Mouse (Mus musculus) midbrain, postnatal 0 days (tissue): ENCODE results near the gene Gas2. TPM values are rescaled to one million over a fixed set of nuclear protein-coding genes. Genes with fewer than 3 reads are reported as not detected.

ENCODE experiments used
- ATAC-seq: fragments of 200-750 bp; cut with Nextera tagmentation; 2 replicates; pipeline ENCODE4 v1.8.0; 2017; ENCODE audit warnings: moderate number of reproducible peaks, mild to moderate bottlenecking, moderate TSS enrichment, moderate library complexity; ENCODE audit not compliant: low FRiP score
- DNase-seq: peaks from one replicate; pipeline ENCODE4 v3.0.0-alpha.2; 2015; ENCODE audit warnings: low spot score
- H3K27ac ChIP-seq: fragments of 300-500 bp; sonication (generic); 2 replicates; pipeline ENCODE4 v1.5.1; 2014; ENCODE audit warnings: low read depth, mild to moderate bottlenecking, low read length, mixed read lengths
- H3K27me3 ChIP-seq: fragments of 300-500 bp; sonication (generic); 2 replicates; pipeline ENCODE4 v1.6.1; 2014; ENCODE audit warnings: low read length, control low read depth, mixed read lengths; ENCODE audit not compliant: insufficient read depth
- H3K36me3 ChIP-seq: fragments of 300-500 bp; sonication (generic); 2 replicates; pipeline ENCODE4 v1.6.1; 2014; ENCODE audit warnings: low read length, control low read depth, mixed read lengths; ENCODE audit not compliant: insufficient read depth
- H3K4me1 ChIP-seq: fragments of 300-500 bp; sonication (generic); 2 replicates; pipeline ENCODE4 v1.6.1; 2014; ENCODE audit warnings: mild to moderate bottlenecking, control low read depth, antibody characterized with exemption, low read length, mixed read lengths; ENCODE audit not compliant: insufficient read depth
- H3K4me2 ChIP-seq: fragments of 300-500 bp; sonication (generic); 2 replicates; pipeline ENCODE4 v1.6.1; 2014; ENCODE audit warnings: low read depth, mild to moderate bottlenecking, low read length, mixed read lengths; ENCODE audit not compliant: poor library complexity, severe bottlenecking
- H3K4me3 ChIP-seq: fragments of 300-500 bp; sonication (generic); 2 replicates; pipeline ENCODE4 v1.5.1; 2014; ENCODE audit warnings: low read depth, mild to moderate bottlenecking, low read length, moderate library complexity
- H3K9ac ChIP-seq: fragments of 300-500 bp; sonication (generic); replicated peaks from 2 replicates; pipeline ENCODE4 v1.6.1; 2014; ENCODE audit warnings: mild to moderate bottlenecking, low read length, moderate library complexity, mixed read lengths; ENCODE audit not compliant: poor library complexity, severe bottlenecking
- H3K9me3 ChIP-seq: fragments of 300-500 bp; sonication (generic); 2 replicates; pipeline ENCODE4 v1.6.1; 2016; ENCODE audit warnings: low read length, control low read depth
- CTCF ChIP-seq: IDR thresholded peaks from 2 replicates; pipeline ENCODE4 v1.5.1; 2016; ENCODE audit warnings: antibody characterized with exemption, mild to moderate bottlenecking
- WGBS: fragments of 180-500 bp; shearing (Covaris S2); extraction: QIAGEN DNeasy Blood & Tissue Kit; methylation state at CpG from one replicate; pipeline ENCODE4 v1.1.7; 2014; 5-methylcytosine and 5-hydroxymethylcytosine counted together
- polyA plus RNA-seq: library from polyadenylated mRNA; unstranded; fragments of >200 nt; fragmentation: Nextera tagmentation; extraction: Ambion mirVana; gene quantifications from 2 replicates; pipeline ENCODE4 v1.2.1, GENCODE M21; 2015
- total RNA-seq: library from RNA; depleted of rRNA; stranded (reverse); fragments of >200 nt; gene quantifications from 2 replicates; pipeline ENCODE4 v1.2.3, GENCODE M21; 2014

Gas2 gene
- total and polyA plus RNA-seq, 2 experiments from 2014 or later: 15.0 to 17.5 TPM

GRCm38 (mm10) chr7:52006296-52006630 lies 144.4 kb downstream of the Gas2 start:
- H3K27me3 ChIP-seq: no peaks in the 10 kb centered on the region
- DNase-seq: no peak
- H3K27ac ChIP-seq: peak overlapping the region; percentile 74
- ATAC-seq: peak; percentile 86
- H3K36me3 ChIP-seq: no peaks in the 10 kb centered on the region
- H3K4me2 ChIP-seq: peak overlapping the region; percentile 73
- under 1% methylated on average over 9 of the region's 9 CpGs for WGBS
- H3K9ac ChIP-seq: peak overlapping the region; percentile 74; the same call in 1 of the 2 replicates
- no peak for TF ChIP-seq CTCF
- H3K9me3 ChIP-seq: no peaks in the 10 kb centered on the region
- peak overlapping the region; percentile 73 for H3K4me3 ChIP-seq
- H3K4me1 ChIP-seq: no peaks in the 10 kb centered on the region

- DNase-seq (no peak), ATAC-seq (no peak)
- WGBS: 95% methylated on average over 2 of the region's 2 CpGs
- H3K27me3 ChIP-seq: no peaks in the 10 kb centered on the region
- no peaks in the 10 kb centered on the region for H3K9me3 ChIP-seq
- no peaks in the 10 kb centered on the region for H3K36me3 ChIP-seq
- no peaks in the 10 kb centered on the region for H3K4me1 ChIP-seq
- no peak overlapping the region for H3K9ac ChIP-seq
- H3K4me2 ChIP-seq: no peak overlapping the region
- no peak overlapping the region for H3K4me3 ChIP-seq
- TF ChIP-seq CTCF: no peak
- H3K27ac ChIP-seq: no peak overlapping the region
Observed at GRCm38 (mm10) chr7:52007138-52007537, 145.3 kb downstream of the Gas2 start.

GRCm38 (mm10) chr7:52013457-52013856 lies 151.6 kb downstream of the Gas2 start:
- H3K4me3 ChIP-seq: no peak overlapping the region
- DNase-seq (no peak), ATAC-seq (no peak)
- no peaks in the 10 kb centered on the region for H3K4me1 ChIP-seq
- H3K9ac ChIP-seq: no peak overlapping the region
- no peak overlapping the region for H3K4me2 ChIP-seq
- no peak overlapping the region for H3K27ac ChIP-seq
- no peaks in the 10 kb centered on the region for H3K27me3 ChIP-seq
- no peaks in the 10 kb centered on the region for H3K36me3 ChIP-seq
- H3K9me3 ChIP-seq: no peaks in the 10 kb centered on the region
- 83% methylated on average over 7 of the region's 7 CpGs for WGBS
- TF ChIP-seq CTCF: no peak

- TF ChIP-seq CTCF: no peak
- Histone ChIP-seq H3K4me2 (no peak overlapping the region), H3K4me1 (no peaks in the 10 kb centered on the region), H3K9me3 (no peaks in the 10 kb centered on the region), H3K27ac (no peak overlapping the region), H3K27me3 (no peaks in the 10 kb centered on the region), H3K36me3 (no peaks in the 10 kb centered on the region), H3K4me3 (no peak overlapping the region), H3K9ac (no peak overlapping the region)
- WGBS: 85% methylated on average over 1 of the region's 1 CpGs
- ATAC-seq (no peak), DNase-seq (no peak)
Observed at GRCm38 (mm10) chr7:52015180-52015579, 153.4 kb downstream of the Gas2 start.

GRCm38 (mm10) chr7:52015628-52016027 lies 153.8 kb downstream of the Gas2 start, which contains the start of gene 1700015G11Rik:
Gene 1700015G11Rik (minus strand): TSS chr7:52015728.
- 84% methylated on average over 3 of the region's 3 CpGs for WGBS
- TF ChIP-seq CTCF: no peak
- ATAC-seq: no peak
- Histone ChIP-seq H3K9ac (no peak within 1 kb of the TSS), H3K27ac (no peak within 1 kb of the TSS), H3K4me2 (no peak within 1 kb of the TSS), H3K36me3 (no peaks in the 10 kb centered on the region), H3K27me3 (no peaks in the 10 kb centered on the region), H3K9me3 (no peaks in the 10 kb centered on the region), H3K4me3 (no peak within 1 kb of the TSS), H3K4me1 (no peaks in the 10 kb centered on the region)
- DNase-seq: no peak

GRCm38 (mm10) chr7:52022039-52022438 lies 160.2 kb downstream of the Gas2 start:
- DNase-seq: no peak
- no peak for ATAC-seq
- Histone ChIP-seq H3K36me3 (no peaks in the 10 kb centered on the region), H3K27ac (no peak overlapping the region), H3K4me2 (no peak overlapping the region), H3K27me3 (no peaks in the 10 kb centered on the region), H3K4me3 (no peak overlapping the region), H3K9me3 (no peaks in the 10 kb centered on the region), H3K4me1 (no peaks in the 10 kb centered on the region), H3K9ac (no peak overlapping the region)
- 85% methylated on average over 4 of the region's 4 CpGs for WGBS
- TF ChIP-seq CTCF: no peak
